Mouse (Mus musculus): ENCODE data around the gene Gcgr. TPM values are rescaled to one million over a fixed set of nuclear protein-coding genes. Genes with fewer than 3 reads are reported as not detected.
A peak's percentile ranks its signal among the peaks of the same experiment; 100 is the strongest.

The Gcgr gene
- polyA plus RNA-seq (2014; fragmentation: Nextera tagmentation; extraction: Ambion mirVana) = 0.11 TPM in 1 of 2 replicates, not detected in the other

DNA sequence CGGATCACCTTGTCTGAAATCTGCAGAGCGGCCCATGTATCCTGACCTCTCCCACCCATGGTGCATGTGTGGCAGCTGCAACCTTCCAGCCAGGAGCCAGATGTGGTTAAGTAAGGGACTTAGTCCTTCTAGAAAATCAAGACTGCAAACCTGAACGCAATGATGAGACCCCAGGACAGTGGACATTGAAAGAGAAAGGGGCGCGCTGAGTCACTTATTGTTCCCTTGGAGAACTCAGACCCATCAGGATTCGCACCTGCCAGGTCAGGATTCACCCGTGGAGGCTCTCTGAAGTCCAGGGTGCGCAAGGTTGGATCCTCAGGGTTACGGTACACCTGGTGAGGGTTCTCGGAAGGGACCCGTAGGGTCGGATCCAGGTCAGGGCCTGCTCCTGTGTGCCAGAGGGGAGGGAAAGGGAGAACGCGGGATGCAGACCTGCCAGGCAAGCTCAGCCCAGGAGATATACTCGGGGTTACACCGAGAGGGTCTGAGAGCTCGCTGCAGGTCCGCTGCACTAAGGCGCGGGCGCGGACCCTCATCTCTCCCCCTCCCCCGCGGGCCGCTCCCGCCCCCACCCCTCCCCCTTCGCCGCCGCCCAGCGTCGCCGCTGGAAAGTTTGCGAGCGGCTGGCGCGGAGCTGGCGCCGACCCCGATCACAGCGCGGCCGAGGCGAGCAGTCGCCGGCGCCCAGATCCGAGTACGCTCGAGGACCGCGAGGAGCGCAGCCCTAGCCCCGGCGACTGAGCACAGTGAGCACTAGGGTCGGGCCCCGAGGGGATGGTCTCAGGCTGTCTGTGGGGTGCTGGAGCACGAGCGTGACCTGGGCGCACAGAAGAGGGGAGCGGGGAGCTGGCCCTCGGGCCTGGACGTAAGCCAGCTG lies at the start of gene Gcgr:
Gene Gcgr, plus strand, starts transcription at position 615 of the 880 bp plus-strand sequence.
- whole genome bisulfite sequencing = 8% methylated on average over 56 of the region's 62 CpGs
- H3K4me2 ChIP-seq = peak within 1 kb of the TSS; percentile 50
- peak within 1 kb of the TSS; percentile 52 for H3K9ac ChIP-seq (ENCODE audit: low read length)
- no peaks in the 10 kb centered on the region for H3K36me3 ChIP-seq (ENCODE audit: control insufficient read depth, insufficient read depth, low read length)
- H3K4me3 ChIP-seq (ENCODE audit: low read depth, low read length) = peak within 1 kb of the TSS; percentile 32
- H3K27me3 ChIP-seq (ENCODE audit: control insufficient read depth, insufficient read depth, low read length) = peaks cover 43% of the 10 kb centered on the region
- no peaks in the 10 kb centered on the region for H3K4me1 ChIP-seq (ENCODE audit: control insufficient read depth, insufficient read depth, low read length)
- DNase-seq (ENCODE audit: low spot score, missing footprints) (peak; percentile 93), ATAC-seq (ENCODE audit: low FRiP score) (peak; percentile 35; the same call in 1 of the 2 replicates)
- H3K27ac ChIP-seq (ENCODE audit: low read depth, low read length) = no peak within 1 kb of the TSS
- no peaks in the 10 kb centered on the region for H3K9me3 ChIP-seq (ENCODE audit: control insufficient read depth, low read length)

DNA sequence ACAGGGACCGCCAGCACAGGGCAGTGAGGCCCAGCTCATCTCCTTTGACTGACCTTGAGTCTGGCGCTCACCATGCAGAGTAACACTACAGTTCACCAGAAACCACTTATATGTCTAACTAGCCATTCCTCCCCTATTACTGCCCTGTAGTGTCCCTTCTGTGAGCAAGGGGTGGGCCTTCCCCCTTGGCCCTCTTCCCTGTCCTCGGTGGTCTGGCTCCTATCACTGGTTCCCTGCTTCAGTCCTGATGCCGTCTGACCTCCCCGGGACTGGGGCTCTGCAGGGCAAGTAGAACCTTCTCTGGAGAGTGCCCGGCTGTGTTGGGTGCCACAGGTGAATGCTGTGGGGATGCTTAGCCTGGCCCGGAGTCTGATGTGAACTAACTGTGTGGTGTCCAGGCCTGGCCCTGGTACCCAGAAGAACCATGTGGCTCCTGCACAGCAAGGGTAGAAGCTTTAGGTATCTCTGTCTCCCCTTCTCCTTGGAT lies 47.0 kb upstream of the Gcgr start:
- H3K4me3 ChIP-seq (ENCODE audit: low read depth, low read length) = peak overlapping the region; percentile 98
- no peaks in the 10 kb centered on the region for H3K27me3 ChIP-seq (ENCODE audit: control insufficient read depth, insufficient read depth, low read length)
- H3K9ac ChIP-seq (ENCODE audit: low read length) = peak overlapping the region; percentile 94
- 89% methylated on average over 7 of the region's 7 CpGs for WGBS
- H3K4me1 ChIP-seq (ENCODE audit: control insufficient read depth, insufficient read depth, low read length) = peaks cover 16% of the 10 kb centered on the region
- ATAC-seq (ENCODE audit: low FRiP score) (no peak), DNase-seq (ENCODE audit: low spot score, missing footprints) (no peak)
- H3K9me3 ChIP-seq (ENCODE audit: control insufficient read depth, low read length) = no peaks in the 10 kb centered on the region
- peak overlapping the region; percentile 89 for H3K4me2 ChIP-seq
- H3K27ac ChIP-seq (ENCODE audit: low read depth, low read length) = no peak overlapping the region; the same call in 1 of the 2 replicates
- H3K36me3 ChIP-seq (ENCODE audit: control insufficient read depth, insufficient read depth, low read length) = peaks cover 40% of the 10 kb centered on the region

DNA sequence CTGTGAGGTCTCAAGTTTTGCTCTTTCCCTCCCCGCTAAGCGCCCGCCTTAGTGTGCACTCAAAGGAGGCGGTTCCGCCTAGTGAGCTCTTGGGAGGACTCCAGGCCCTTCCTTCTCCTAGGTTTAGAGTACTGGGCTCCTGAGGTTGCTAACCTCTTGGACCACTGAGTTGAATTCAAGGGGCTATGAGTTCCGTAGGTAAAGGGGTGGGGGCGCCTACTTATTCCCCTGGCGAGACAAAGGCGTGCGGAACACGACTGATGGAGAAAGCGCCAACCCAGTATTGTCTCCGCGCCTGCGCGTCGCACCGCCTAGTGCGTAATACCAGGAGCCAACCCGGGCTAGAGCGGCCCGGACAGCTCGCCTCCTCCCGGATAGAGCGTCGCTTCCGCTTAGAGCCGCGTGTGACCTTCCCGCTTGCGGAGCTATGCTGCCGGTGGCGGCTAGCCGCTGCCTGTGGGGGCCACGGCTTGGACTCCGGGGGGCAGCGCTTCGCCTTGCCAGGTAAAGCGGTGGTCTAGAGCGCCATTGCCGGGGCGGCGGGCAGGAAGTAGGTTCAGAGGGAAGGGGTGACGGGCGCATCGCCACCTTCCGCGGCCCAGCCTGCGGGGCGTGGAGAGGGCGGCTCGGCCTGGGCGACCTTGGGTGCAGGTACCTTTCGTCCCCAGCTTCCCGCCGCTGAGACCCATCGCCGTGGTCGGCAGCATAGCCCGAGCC lies 46.1 kb upstream of the Gcgr start, which contains the start of gene Mrpl12:
Gene Mrpl12, plus strand, starts transcription at position 349 of the 717 bp plus-strand sequence.
- DNase-seq (ENCODE audit: low spot score, missing footprints) (peak; percentile 98), ATAC-seq (ENCODE audit: low FRiP score) (peak; percentile 96)
- WGBS = under 1% methylated on average over 60 of the region's 60 CpGs
- Histone ChIP-seq H3K4me1 (ENCODE audit: control insufficient read depth, insufficient read depth, low read length) (peaks cover 16% of the 10 kb centered on the region), H3K9me3 (ENCODE audit: control insufficient read depth, low read length) (no peaks in the 10 kb centered on the region), H3K27ac (ENCODE audit: low read depth, low read length) (peak within 1 kb of the TSS; percentile 57), H3K27me3 (ENCODE audit: control insufficient read depth, insufficient read depth, low read length) (no peaks in the 10 kb centered on the region), H3K4me3 (ENCODE audit: low read depth, low read length) (peak within 1 kb of the TSS; percentile 98), H3K4me2 (peak within 1 kb of the TSS; percentile 89), H3K9ac (ENCODE audit: low read length) (peak within 1 kb of the TSS; percentile 94), H3K36me3 (ENCODE audit: control insufficient read depth, insufficient read depth, low read length) (peaks cover 37% of the 10 kb centered on the region)

DNA sequence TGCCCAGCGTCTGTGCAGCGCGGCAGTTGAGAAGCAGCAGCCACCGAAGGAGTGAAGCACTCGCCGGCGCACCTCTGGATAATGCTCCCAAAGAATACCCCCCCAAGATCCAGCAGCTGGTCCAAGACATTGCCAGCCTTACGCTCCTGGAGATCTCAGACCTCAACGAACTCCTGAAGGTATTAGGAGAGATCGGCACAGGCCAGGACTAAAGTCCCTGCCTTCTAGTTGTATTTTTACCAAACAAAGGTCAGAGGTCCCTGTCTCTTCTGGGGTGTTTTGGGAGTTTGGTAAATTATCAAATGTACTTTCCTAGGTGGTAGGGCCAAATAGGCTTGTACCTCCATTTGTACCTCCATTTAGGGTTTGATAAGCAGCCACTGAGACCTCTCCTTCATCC lies 45.2 kb upstream of the Gcgr start:
- H3K27me3 ChIP-seq (ENCODE audit: control insufficient read depth, insufficient read depth, low read length) = no peaks in the 10 kb centered on the region
- H3K4me1 ChIP-seq (ENCODE audit: control insufficient read depth, insufficient read depth, low read length) = peaks cover 16% of the 10 kb centered on the region
- 12% methylated on average over 10 of the region's 10 CpGs for WGBS
- peak overlapping the region; percentile 89 for H3K4me2 ChIP-seq
- DNase-seq (ENCODE audit: low spot score, missing footprints) (no peak), ATAC-seq (ENCODE audit: low FRiP score) (no peak)
- peaks cover 30% of the 10 kb centered on the region for H3K36me3 ChIP-seq (ENCODE audit: control insufficient read depth, insufficient read depth, low read length)
- no peaks in the 10 kb centered on the region for H3K9me3 ChIP-seq (ENCODE audit: control insufficient read depth, low read length)
- H3K4me3 ChIP-seq (ENCODE audit: low read depth, low read length) = peak overlapping the region; percentile 98
- H3K9ac ChIP-seq (ENCODE audit: low read length) = peak overlapping the region; percentile 94
- no peak overlapping the region; the same call in 1 of the 2 replicates for H3K27ac ChIP-seq (ENCODE audit: low read depth, low read length)

DNA sequence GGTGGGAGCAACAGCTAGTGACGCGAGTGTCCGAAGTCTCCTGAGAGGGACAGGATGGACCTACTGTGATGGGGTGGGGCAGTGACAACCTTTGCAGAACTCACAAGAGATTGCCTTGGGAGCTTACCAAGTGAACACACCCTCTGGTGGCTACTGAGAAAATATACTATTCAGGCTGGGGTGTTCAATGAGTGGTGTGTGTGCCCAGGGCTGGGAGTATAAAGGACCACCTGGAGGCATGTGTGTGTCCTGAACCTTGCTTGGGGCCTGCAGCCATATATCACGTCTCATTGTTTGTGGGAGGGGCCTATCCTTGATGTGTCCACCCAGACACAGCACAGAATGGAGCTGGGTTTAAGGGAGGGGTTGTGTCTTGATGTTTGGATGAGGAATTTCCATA lies 42.0 kb upstream of the Gcgr start:
- Histone ChIP-seq H3K4me1 (ENCODE audit: control insufficient read depth, insufficient read depth, low read length) (peaks cover 35% of the 10 kb centered on the region), H3K4me3 (ENCODE audit: low read depth, low read length) (no peak overlapping the region), H3K9ac (ENCODE audit: low read length) (no peak overlapping the region), H3K4me2 (no peak overlapping the region), H3K36me3 (ENCODE audit: control insufficient read depth, insufficient read depth, low read length) (peaks cover 22% of the 10 kb centered on the region), H3K27me3 (ENCODE audit: control insufficient read depth, insufficient read depth, low read length) (no peaks in the 10 kb centered on the region), H3K9me3 (ENCODE audit: control insufficient read depth, low read length) (no peaks in the 10 kb centered on the region), H3K27ac (ENCODE audit: low read depth, low read length) (no peak overlapping the region)
- ATAC-seq (ENCODE audit: low FRiP score) (no peak), DNase-seq (ENCODE audit: low spot score, missing footprints) (peak; percentile 78)
- WGBS = 81% methylated on average over 4 of the region's 4 CpGs

DNA sequence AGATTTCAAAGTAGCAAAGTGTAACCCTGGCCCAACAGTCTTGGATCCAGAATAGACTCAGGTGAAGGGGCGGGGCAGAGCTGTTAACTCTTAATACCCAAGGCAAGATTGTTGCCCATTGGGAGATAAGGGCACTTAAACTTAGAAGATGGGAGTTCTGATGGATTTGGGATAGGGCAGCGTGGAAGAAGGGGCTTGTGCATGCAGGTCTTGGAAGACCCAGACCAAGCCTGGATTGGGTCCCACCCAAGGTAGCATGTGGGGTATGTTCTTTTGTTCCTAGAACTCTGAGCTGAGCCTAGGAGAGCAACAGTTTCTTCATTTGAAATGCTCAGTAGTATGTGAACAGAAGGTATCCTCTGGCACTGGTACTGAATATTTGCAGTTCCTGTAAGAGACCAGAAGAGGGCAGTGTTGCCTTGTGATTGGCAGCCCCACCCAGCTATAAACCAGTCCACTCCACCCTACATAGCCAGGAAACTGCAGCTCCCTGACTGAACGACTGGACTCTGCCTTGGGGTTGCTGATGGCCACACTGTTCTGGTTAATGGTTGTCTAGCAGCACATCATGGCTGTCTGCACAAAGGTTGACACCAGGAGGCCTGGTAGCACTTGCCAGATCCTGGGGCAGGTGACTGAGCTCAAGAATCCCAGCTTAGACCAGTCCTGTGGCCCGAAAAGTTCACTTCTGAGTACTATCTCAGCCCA lies 41.3 kb upstream of the Gcgr start:
- Histone ChIP-seq H3K4me2 (no peak overlapping the region), H3K27me3 (ENCODE audit: control insufficient read depth, insufficient read depth, low read length) (no peaks in the 10 kb centered on the region), H3K4me1 (ENCODE audit: control insufficient read depth, insufficient read depth, low read length) (peaks cover 30% of the 10 kb centered on the region), H3K27ac (ENCODE audit: low read depth, low read length) (no peak overlapping the region), H3K4me3 (ENCODE audit: low read depth, low read length) (no peak overlapping the region), H3K36me3 (ENCODE audit: control insufficient read depth, insufficient read depth, low read length) (peaks cover 22% of the 10 kb centered on the region), H3K9ac (ENCODE audit: low read length) (no peak overlapping the region), H3K9me3 (ENCODE audit: control insufficient read depth, low read length) (no peaks in the 10 kb centered on the region)
- ATAC-seq (ENCODE audit: low FRiP score) (no peak), DNase-seq (ENCODE audit: low spot score, missing footprints) (peak; percentile 96)
- WGBS = 65% methylated on average over 4 of the region's 4 CpGs

DNA sequence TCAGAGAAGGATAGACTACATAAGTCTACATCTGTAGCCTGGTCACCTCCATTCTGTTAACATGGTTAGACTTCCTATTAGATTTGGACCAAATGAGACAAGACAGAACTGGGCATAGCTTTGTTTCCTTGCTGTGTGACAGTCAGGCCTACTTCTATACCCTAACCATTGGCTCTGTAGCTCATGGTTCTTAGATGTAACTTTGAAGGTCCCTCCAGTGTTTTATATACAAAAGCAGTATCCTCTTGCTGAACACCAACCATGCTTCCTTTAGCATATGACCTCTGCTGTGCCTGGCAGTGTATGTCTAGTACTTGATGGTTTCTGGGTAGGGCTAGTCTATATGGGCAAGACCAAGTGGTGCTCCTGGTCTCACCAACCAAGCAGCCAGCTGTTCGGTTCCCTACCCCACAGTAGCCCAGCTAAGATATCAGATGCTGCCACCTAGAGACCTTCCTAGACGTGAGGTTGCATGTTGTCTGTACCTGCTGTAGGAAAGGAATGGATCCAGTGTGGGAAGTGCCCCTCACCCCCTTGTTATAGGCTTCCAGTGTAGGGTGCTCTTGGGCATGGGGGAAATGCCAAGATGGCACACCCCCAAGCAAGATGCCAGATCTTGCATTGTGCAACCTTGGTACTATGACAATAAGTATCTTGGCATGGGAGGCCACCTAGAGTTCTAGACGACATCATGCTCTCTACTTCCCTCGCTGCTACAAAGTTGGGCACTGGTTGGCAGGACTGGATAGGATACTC lies 40.0 kb upstream of the Gcgr start:
- H3K4me1 ChIP-seq (ENCODE audit: control insufficient read depth, insufficient read depth, low read length) = peaks cover 26% of the 10 kb centered on the region
- peak overlapping the region; percentile 68; the same call in 1 of the 2 replicates for H3K27ac ChIP-seq (ENCODE audit: low read depth, low read length)
- H3K36me3 ChIP-seq (ENCODE audit: control insufficient read depth, insufficient read depth, low read length) = peaks cover 25% of the 10 kb centered on the region
- no peaks in the 10 kb centered on the region for H3K9me3 ChIP-seq (ENCODE audit: control insufficient read depth, low read length)
- DNase-seq (ENCODE audit: low spot score, missing footprints) (peak; percentile 84), ATAC-seq (ENCODE audit: low FRiP score) (no peak)
- peak overlapping the region; percentile 44; the same call in 1 of the 2 replicates for H3K9ac ChIP-seq (ENCODE audit: low read length)
- H3K27me3 ChIP-seq (ENCODE audit: control insufficient read depth, insufficient read depth, low read length) = no peaks in the 10 kb centered on the region
- H3K4me2 ChIP-seq = peak overlapping the region; percentile 86; the same call in 1 of the 2 replicates
- 46% methylated on average over 4 of the region's 4 CpGs for WGBS
- no peak overlapping the region; the same call in 1 of the 2 replicates for H3K4me3 ChIP-seq (ENCODE audit: low read depth, low read length)

All from midbrain, embryonic 11.5 days (tissue).